Mouse (Mus musculus) layer of hippocampus, adult 11-12 months (tissue): ENCODE measurements around the gene Anapc2.

Experiments used
- DNase-seq: peaks from one replicate; pipeline ENCODE4 v3.0.0; 2022; ENCODE audit warnings: low spot score

Anapc2 gene

DNA sequence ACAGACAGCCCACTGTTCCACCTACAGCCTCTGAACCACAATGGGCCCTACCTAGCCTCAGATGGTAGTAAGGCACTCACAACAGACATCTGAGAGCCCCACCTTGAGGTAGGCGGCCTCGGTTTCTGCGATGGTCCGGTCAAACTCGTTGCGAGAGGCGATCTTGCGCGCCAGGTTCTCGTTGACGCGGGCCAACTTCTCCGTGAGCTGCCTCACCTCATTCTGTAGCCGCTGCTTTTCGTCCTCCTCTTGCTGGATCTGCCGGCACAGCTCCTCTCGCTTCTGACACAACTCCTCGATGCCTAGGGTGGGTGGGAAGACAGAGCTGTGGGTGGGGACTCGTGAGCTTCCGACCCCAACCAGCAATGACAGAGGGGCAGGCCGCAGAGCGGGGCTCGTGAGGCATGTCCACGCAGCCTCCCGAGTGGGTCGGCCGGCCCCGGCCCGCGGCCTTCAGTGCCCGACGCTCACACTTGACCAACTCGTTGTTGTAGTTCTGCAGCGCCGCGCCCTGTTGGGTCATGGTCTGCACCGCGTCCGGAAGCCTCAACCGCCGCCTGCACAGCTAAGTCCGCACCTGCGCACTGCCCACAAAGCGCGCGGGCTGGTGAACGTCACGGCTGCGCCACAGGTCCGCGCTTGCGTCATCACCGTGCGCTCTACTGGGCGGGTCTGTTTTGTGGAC is at the start of gene Anapc2, which contains the start of gene Ssna1:
TSS of gene Anapc2 (plus strand) at position 652 of the 685 bp plus-strand sequence.
TSS of gene Ssna1 (minus strand) at position 612 of the 685 bp plus-strand sequence.
- DNase-seq: peak; percentile 98

DNA sequence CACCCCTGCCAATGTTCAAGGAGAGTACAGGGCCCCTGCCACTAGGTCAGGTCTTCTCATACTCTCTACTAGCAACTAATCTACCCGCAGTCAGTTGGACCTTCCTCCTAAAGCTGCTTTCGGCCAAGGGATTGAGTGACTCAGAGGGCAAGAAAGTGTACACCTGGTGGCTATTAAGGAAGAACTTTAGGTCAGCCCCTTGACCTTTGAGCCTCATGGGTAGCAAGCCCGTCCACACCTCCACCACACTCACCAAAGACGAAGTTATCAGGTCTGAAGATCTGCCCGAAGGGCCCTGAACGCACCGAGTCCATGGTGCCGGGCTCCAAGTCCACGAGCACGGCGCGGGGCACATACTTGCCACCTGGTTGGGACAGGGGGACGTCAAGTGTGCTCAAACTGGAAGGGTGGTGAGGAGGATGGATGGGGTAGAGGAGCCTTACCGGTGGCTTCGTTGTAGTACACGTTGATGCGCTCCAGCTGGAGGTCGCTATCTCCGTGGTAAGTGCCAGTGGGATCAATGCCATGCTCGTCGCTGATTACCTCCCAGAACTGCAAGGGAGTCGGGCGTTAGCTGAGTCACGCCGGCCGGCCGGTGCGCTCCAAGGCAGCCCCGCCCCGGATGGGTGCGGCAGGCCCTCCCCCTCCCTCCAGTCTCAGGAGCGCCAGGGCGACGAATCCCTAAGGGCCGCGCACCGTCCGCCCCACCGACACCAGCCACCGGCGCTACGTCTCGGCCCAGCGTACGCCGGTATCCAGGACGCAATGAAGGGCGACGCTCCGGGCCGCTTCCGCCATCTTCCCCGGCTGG is 48.4 kb upstream of the Anapc2 start:
- DNase-seq: peak; percentile 76

DNA sequence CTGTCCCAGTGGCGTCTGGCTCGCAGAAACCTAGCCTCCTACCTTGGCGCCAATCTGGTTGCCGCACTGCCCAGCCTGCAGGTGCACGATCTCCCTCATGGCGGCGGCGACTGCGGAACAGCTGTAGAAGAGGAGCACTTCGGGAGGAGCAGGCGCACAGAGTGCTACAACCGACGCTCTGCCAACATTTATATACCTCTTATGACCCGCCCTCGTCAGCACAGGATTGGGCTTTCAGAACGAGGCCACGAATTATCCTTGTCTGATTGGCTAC is 47.8 kb upstream of the Anapc2 start, which contains the start of gene Tubb4b:
TSS of gene Tubb4b (minus strand) at position 211 of the 274 bp plus-strand sequence.
- no peak for DNase-seq

DNA sequence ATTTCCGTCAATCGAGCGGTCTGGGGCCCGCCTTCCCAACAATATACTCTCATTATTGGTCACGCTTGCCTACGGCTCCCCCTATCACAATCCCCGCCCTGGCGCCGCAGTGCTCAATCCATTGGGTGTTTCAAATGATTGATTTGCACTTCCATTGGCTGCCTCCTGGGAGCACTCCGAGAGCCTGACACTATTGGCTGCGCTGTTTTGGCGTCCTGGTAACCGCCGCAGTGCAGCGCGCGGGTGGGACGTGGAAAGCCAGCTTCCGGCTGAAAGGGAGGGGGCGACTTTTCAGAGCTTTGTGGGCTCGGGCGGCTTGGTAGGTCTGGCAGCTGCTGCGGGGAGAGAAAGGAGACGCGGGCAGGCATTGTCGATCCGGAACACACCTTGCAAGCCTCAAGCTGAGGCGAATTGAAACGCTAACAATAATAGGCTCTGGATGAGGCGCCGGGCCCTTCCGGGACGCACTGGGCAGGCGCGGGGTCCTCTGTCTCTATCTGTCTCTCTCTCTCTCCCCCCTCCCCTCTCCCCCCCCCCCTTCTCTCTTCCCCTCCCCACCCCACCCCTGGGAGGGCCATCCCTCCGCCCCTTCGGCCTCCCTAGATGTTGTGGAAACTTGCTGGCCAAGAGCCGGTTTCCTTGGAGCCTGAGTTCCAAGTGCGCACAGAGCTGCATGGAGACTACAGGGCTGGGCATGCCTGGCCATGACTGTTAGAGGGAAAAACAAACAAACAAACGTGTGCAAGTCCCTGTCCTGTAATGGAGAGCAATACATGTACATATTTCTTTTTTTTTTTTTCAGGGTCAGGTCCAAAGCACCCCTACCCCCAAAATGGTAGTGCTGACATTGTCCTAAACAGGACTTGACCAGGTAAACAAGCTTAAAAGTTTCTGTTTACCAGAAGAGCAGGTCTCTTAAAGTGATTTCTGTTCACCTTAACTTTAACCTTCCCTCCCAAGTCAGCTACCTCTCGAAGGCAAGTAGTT is 47.2 kb upstream of the Anapc2 start:
- DNase-seq: peak; percentile 99

DNA sequence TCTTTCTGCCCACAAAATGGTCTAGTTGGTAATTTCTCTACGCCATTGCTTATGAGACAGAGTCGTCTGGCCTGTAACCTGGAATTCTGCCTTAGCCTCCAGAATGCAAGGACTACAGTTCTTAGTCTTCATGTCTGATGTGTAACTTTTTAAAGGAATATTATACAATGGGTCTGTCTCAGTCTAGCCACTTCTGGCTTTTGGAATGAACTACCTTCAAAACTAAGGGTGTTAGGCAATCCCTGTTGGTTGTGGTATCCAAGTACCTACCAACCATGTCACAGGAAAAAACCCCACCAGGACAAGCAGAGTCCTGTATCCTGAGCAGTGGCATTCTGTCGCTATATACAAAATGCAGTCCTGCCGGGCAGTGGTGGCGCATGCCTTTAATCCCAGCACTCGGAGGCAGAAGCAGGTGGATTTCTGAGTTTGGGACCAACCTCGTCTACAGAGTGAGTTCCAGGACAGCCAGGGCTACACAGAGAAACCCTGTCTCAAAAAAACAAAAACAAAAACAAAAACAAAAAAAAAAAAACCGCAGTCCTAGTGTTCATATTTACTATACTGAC is 46.4 kb upstream of the Anapc2 start:
- DNase-seq: no peak

DNA sequence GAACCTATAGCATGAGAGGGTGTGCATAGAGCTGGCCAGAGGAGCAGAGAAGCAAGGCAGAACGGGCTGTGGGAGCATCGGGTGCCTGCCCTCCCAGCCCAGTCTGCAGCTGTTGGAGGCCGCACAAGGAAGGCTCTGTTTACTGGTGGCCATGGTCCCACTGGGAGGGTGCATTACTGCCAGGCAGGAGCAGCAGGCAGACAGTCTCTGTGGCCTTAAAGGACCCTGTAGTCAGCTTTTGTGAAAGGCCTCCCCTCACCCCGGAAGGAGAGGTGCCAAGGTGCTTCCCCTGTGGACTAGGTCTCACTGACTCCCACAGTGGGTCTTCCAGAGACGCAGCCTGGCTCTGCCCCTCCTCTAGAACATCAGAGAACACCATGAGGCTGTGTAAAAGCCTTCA is 45.4 kb upstream of the Anapc2 start:
- DNase-seq: peak; percentile 71

DNA sequence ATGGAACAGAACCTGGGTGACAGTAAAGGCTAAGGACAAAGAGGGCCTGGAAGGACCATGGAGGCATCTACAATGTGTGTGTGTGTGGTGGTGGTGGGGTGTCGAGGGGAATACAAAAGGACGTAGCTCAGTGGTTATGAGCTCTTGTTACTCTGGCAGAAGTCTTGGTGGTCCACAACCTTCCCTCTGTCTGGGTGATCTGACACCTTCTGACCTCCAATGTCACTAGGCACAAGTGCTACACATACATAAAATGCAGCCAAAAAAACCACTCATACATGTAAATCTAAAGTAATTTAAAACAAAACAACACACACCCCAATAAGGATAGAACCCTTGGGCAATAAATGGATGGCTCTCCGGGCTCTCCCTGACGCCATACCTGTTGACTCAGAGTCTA is 44.9 kb upstream of the Anapc2 start:
- no peak for DNase-seq

DNA sequence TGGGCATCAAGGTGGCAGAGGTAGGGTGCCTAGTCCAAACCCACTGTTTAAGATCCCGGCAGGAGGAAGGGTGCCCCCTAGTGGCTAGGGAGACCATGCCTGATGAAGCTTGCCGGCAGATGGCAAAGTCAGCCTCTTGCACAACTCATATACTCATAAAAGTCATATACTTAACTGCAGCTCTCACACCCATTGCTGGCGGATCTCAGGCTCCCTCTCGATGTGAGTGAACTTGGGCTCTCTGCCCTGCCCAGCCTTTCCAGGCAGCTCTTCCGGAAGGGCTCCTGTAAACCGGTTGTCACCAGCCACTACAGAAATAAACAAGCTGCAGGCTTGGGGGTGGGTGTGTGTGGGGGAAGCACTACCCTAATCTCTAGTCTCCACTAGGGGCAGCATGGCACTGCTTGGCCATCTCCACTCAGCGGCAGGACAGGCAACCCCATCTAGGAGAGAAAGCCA is 43.8 kb upstream of the Anapc2 start:
- peak; percentile 91 for DNase-seq

DNA sequence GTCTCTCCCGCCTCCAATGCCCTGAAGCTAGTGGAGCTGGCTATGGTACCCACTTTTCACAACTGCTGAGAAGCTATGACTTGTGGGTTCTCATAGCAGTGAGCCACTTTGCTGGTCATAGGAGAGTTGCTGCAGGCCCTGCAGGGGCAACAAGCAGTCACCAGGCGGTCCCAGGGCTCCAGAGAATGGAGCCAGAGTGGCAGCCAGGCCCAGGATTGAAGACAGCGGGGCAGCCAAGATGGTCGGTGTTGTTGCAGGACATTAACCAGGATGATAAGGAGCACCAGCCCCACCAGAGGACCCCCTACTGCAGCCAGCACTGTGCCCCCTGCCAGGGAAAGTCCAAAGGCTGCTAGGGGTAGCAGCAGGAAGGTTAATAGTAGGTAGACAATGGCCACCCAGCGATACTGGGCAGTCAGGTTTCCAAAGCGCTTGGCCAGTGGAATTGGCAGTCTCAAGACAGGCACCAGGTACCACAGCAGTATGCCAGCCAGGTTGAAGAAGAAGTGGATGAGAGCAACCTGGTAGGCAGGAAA is 43.2 kb upstream of the Anapc2 start:
- DNase-seq: no peak

DNA sequence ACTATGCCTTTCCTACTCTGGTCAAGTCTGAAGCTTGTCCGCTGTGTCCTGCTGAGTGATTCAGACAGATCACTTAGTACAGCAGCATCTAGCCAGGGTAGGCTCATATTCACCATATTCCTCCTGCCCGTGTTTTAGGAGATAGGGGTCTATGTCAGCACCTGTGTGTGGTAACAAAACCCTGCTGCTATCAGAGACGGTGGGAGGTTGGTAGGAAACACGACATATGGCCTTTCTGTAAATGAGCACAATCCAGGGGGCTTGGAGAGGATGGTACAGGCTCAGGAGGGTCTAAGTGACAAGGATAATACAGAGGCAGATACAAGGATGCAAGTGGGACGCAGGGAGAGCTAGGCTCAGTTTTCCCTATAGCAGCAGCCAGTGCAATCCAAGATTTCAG is 42.7 kb upstream of the Anapc2 start:
- no peak for DNase-seq

DNA sequence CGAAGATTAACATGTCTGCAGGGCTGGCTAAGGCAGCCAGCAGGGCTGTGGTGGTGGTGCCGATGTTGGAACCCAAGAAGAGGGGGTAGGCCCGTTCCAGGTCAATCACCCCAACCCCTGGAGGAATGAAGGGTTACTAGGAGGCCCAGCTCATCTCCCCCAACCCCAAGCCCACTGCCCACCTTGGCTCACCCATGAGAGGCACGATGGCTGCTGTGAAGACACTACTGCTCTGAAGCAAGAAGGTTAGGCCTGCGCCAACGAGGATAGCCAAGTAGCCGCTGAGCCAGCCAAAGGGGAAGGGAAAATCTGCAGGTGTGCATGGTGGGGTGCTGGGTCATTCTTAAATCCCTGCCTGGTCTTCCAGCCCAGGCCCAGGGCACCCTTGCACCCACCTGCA is 41.7 kb upstream of the Anapc2 start:
- DNase-seq: no peak

DNA sequence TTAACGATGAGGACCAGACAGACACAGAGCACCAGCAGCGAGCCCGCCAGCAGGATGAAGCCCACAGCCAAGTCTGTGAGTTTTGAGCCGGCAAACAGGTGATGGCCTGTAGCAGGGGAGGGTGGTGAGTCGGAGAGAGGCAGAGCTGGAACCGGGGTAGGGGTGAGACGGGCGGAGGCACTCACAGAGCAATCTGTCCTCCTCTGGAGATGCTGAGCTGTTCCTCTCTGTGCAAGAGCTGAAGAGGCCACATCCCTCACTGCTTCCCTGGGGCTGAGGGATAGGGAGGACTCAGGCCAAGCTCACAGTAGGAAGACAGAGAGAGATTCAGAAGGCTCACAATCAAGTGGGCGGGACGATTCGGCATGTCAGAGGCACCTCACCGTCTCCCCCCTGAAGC is 41.2 kb upstream of the Anapc2 start:
- no peak for DNase-seq

DNA sequence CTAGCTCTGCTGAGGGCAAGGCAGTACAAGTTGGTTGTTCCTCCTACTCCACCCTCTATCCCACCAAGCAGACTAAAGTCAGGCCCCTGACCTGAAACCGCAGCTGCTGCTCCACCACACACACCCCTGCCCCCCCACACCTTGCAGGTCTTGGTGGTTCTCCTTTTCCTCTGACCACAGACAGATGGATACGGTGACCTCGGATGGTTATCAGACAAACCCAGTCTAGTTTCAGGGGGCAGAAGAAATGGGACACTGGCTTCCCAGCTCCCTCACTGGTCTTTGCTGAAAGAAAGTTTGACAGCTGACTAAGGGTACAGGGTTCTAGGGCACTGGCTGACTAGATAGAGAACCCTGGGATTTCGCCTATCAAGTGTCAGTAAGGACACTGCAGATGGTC is 38.9 kb upstream of the Anapc2 start:
- no peak for DNase-seq

DNA sequence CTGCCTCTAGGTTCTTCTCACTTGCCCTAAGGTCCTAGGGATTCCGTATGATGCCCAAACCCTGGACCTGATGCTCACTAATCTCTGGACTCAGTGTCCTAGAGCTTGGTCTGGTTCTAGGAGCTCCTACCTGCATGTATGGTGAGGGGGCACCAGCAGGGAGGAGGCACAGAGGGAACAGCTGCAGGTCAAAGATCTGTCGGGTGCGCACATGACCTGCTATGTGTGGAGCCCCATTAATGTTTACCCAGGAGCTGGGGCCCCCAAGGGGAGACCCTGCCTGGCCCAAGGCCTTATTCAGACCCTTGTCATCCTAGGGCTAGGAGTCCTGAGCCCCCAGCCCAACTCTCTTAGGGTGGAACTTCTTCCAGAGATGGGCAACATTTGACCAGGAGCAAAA is 38.2 kb upstream of the Anapc2 start, which contains the start of gene Slc34a3:
TSS of gene Slc34a3 (minus strand) at position 315 of the 400 bp plus-strand sequence.
- DNase-seq: no peak

DNA sequence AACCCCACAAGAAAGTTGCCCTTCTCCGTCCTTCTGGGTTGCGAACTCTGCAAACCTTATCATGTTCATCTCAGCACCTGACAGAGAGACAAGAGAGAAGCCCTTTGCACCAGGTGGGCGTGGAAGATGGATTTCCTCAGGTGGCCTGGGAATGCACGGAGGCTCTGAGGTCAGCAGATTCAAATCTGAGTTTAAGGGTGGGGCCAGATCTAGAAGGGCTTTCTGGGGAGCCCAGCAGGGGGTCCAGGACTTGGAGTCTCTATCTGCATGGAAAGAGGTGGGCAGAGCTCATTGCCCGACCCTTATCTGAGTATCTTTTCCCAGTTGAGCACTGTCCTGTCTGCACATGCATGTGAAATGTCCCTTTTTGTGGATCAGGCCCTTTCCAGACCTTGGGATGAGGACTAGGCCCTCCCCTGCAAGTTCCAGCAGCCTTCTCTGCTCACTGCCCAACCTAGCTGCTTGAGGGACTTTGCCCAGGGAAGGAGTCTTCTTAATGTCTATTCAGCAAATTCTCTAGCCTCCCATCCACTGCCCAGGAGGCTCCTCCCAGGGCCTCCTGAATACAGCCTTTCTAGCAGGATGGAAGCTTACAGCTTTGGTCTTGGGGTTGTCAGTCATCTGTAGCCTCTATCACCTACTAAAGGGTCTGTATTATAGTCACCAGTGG is 37.6 kb upstream of the Anapc2 start:
- DNase-seq: no peak

DNA sequence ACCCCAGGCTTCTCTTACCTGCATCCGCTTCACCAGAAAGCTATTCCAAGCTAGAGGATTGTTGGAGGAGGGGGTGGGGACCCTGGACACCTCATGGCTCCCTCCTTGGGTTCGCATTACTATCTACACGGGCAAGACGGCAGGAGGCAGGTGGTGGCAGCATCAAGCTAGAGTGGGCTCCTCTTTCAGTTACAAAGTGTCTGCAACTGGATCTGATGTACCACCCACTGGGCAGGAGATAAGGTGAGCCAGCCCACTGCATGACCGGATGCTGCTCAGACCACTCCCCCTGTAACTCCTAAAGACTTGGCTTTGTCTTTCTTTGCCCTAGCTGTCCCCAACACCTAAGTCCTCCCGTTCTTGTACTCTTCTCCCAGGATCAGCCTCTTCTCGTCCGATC is 35.7 kb upstream of the Anapc2 start, which contains the start of gene Rnf224:
TSS of gene Rnf224 (minus strand) at position 174 of the 400 bp plus-strand sequence.
- no peak for DNase-seq

DNA sequence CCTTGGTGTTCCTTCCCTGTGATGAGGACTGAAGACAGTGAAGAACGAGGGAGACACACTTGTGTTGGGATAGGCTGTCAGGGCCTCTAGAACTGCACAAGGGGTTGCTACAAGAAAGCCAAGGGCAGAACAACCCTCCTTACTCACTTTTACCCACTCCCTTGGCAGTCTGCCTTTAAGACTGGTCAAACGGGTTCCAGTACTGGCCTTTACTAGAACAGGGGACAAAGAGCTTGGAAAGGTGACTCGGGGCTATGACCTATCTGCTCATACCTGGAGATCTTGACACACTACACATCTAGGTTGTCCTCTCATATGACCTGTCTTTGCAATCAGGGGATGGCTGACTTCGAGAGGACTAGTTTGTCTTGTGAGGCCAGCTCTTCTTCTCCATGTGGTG is 34.8 kb upstream of the Anapc2 start:
- no peak for DNase-seq

DNA sequence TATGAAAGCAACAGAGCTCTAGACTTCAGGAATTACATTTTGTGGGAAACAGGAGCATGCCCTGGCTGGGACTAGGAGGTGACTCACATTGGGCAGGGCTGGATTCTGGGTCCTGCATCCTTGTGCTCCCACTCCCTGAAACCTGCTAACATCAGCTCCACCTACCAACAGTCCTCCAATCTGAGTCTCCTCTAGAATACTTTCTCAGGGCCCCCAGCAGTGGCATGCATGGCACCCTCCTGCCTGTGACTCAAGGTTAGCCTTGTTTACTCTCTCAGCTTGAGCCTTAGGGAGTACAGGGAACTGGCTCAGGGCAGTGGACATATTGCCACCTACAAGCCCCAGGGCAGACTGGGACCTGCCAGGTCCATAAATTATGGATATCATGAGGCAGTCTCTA is 34.2 kb upstream of the Anapc2 start:
- no peak for DNase-seq

DNA sequence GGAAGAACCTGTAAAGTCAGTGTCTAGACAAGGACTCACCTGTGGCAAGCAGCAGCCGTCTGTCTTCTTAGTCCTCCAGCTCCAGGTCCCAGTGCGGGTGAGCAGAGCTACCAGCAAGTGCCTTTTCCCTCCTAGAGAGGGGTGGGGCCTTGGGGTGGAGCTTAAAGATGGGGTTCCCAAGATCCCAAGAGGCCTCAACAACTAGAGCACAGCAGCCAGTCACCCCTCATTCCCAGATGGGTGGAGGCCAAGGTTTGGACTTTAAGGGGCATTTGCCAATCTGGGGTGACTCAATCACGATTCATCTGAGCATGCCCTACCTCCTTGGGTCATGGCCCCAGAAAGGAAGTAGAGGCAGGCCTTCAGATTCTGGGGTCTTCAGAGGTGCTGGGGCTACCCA is 32.5 kb upstream of the Anapc2 start:
- no peak for DNase-seq

DNA sequence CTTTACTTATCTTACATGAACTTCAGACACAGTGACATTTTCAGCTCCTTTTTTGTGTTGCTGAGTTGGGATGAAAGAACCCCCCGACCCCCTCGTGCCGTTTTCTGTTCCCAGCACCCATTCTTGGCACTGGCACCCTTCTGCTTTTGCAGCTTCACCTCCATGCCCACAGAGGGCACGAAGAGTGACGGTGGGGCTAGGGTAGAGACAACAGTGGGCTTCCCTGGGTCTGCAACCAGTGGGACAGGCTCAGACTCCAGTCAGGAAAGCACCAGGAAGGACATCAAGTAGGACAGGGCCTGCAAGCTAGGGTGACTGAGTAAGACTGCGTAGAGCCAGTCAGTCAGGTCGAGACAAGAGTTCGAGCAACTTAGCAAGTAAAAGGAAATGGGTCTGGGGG is 32.0 kb upstream of the Anapc2 start:
- DNase-seq: no peak
